Mouse (Mus musculus) neural tube, embryonic 14.5 days (tissue): ENCODE results near the gene Lctl. TPM values are rescaled to one million over a fixed set of nuclear protein-coding genes. Genes with fewer than 3 reads are reported as not detected.

Experiments
- ATAC-seq: fragments of 200-750 bp; cut with Nextera tagmentation; 2 replicates; pipeline ENCODE4 v1.8.0; 2017; ENCODE audit warnings: low read depth, mild to moderate bottlenecking, moderate TSS enrichment, moderate library complexity
- H3K27ac ChIP-seq: fragments of 300-500 bp; sonication (generic); 2 replicates; pipeline ENCODE4 v1.5.1; 2014; ENCODE audit warnings: low read depth, mild to moderate bottlenecking, control low read depth, low read length, moderate library complexity, mixed read lengths
- H3K27me3 ChIP-seq: fragments of 300-500 bp; sonication (generic); 2 replicates; pipeline ENCODE4 v1.6.1; 2014; ENCODE audit warnings: low read length; ENCODE audit not compliant: control insufficient read depth, insufficient read depth
- H3K36me3 ChIP-seq: fragments of 300-500 bp; sonication (generic); 2 replicates; pipeline ENCODE4 v1.6.1; 2014; ENCODE audit warnings: low read length, mixed read lengths; ENCODE audit not compliant: control insufficient read depth, insufficient read depth
- H3K4me1 ChIP-seq: fragments of 300-500 bp; sonication (generic); 2 replicates; pipeline ENCODE4 v1.6.1; 2014; ENCODE audit warnings: low read length; ENCODE audit not compliant: control insufficient read depth, insufficient read depth
- H3K4me2 ChIP-seq: fragments of 300-500 bp; sonication (generic); 2 replicates; pipeline ENCODE4 v1.6.1; 2014; ENCODE audit warnings: mild to moderate bottlenecking, low read depth, low read length, control low read depth
- H3K4me3 ChIP-seq: fragments of 300-500 bp; sonication (generic); 2 replicates; pipeline ENCODE4 v1.5.1; 2014; ENCODE audit warnings: low read depth, low read length, control low read depth, mixed read lengths
- H3K9ac ChIP-seq: fragments of 300-500 bp; sonication (generic); replicated peaks from 2 replicates; pipeline ENCODE4 v1.6.1; 2014; ENCODE audit warnings: low read depth, mild to moderate bottlenecking, control low read depth, low read length, mixed read lengths
- H3K9me3 ChIP-seq: fragments of 300-500 bp; sonication (generic); 2 replicates; pipeline ENCODE4 v1.6.1; 2016; ENCODE audit warnings: low read length; ENCODE audit not compliant: control insufficient read depth
- WGBS: fragments of 180-500 bp; shearing (Covaris S2); extraction: QIAGEN DNeasy Blood & Tissue Kit; methylation state at CpG from one replicate; pipeline ENCODE4 v1.1.7; 2014; 5-methylcytosine and 5-hydroxymethylcytosine counted together
- polyA plus RNA-seq: library from polyadenylated mRNA; unstranded; fragments of >200 nt; fragmentation: Nextera tagmentation; extraction: Ambion mirVana; gene quantifications from 2 replicates; pipeline ENCODE4 v1.2.1, GENCODE M21; 2014

Gene Lctl
- polyA plus RNA-seq, 1 experiment from 2014 or later: not detected

- Histone ChIP-seq H3K4me2 (peak overlapping the region; percentile 69), H3K9ac (no peak overlapping the region), H3K27ac (no peak overlapping the region), H3K4me3 (peak overlapping the region; percentile 29; the same call in 1 of the 2 replicates), H3K36me3 (no peaks in the 10 kb centered on the region), H3K4me1 (peaks cover 6% of the 10 kb centered on the region), H3K9me3 (no peaks in the 10 kb centered on the region), H3K27me3 (0 out of 2 replicates have a peak, but pooled peaks cover 8% of the 10 kb centered on the region)
- WGBS: 25% methylated on average over 7 of the region's 7 CpGs
- no peak for ATAC-seq
Observed at GRCm38 (mm10) chr9:64084231-64084630, 32.7 kb upstream of the Lctl start.

GRCm38 (mm10) chr9:64084661-64085399 lies 32.1 kb upstream of the Lctl start:
- Histone ChIP-seq H3K9ac (peak overlapping the region; percentile 50), H3K9me3 (no peaks in the 10 kb centered on the region), H3K27me3 (0 out of 2 replicates have a peak, but pooled peaks cover 8% of the 10 kb centered on the region), H3K4me1 (peaks cover 6% of the 10 kb centered on the region), H3K4me3 (peak overlapping the region; percentile 29), H3K27ac (no peak overlapping the region), H3K4me2 (peak overlapping the region; percentile 69), H3K36me3 (no peaks in the 10 kb centered on the region)
- ATAC-seq: no peak
- WGBS: 1% methylated on average over 44 of the region's 49 CpGs

DNA sequence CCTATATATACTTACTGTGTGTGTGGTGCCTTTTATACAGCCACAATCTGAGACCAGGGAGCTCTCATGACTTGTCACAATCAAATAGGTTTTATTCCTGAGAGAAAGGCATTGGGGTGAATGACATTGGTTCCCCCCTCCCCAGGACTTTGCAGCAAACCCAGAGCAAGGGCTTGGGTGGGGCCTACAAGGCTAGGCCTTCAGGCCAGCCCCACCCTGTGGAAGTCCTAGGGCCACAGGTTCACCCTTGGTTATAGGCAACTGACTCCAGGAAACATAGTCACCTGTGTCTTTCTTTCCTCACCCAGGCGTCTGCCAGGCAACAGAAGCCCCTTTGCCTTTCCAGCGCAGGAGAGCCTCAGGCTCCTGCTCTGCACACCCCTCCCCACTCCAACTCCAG lies 31.0 kb upstream of the Lctl start:
- Histone ChIP-seq H3K27me3 (0 out of 2 replicates have a peak, but pooled peaks cover 8% of the 10 kb centered on the region), H3K36me3 (no peaks in the 10 kb centered on the region), H3K9me3 (no peaks in the 10 kb centered on the region), H3K4me3 (no peak overlapping the region), H3K27ac (no peak overlapping the region), H3K4me1 (peaks cover 6% of the 10 kb centered on the region), H3K9ac (no peak overlapping the region), H3K4me2 (no peak overlapping the region)
- ATAC-seq: no peak
- WGBS: 69% methylated on average over 2 of the region's 2 CpGs

DNA sequence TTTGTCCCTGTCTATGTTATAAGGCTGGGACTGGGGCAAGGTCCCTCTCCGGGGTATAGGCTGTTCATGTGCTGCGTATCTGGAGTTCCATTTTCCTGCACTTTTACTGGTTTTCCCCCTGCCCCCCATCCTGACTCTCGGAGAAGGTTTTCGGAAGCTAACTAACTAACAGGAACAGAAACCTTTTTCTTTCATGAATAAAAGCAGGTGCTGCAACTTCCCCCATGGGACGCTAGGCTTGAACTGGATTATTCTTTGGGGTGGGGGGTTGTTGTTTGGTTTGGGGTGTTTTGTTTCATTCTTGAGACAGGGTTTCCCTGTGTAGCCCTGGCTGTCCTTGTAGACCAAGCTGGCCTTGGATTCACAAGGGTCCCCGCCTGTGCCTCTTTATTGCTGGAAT lies 30.4 kb upstream of the Lctl start:
- Histone ChIP-seq H3K4me2 (no peak overlapping the region), H3K27me3 (0 out of 2 replicates have a peak, but pooled peaks cover 8% of the 10 kb centered on the region), H3K36me3 (no peaks in the 10 kb centered on the region), H3K4me3 (no peak overlapping the region), H3K9me3 (no peaks in the 10 kb centered on the region), H3K9ac (no peak overlapping the region), H3K4me1 (peaks cover 6% of the 10 kb centered on the region), H3K27ac (no peak overlapping the region)
- no peak for ATAC-seq
- WGBS: 87% methylated on average over 6 of the region's 6 CpGs

DNA sequence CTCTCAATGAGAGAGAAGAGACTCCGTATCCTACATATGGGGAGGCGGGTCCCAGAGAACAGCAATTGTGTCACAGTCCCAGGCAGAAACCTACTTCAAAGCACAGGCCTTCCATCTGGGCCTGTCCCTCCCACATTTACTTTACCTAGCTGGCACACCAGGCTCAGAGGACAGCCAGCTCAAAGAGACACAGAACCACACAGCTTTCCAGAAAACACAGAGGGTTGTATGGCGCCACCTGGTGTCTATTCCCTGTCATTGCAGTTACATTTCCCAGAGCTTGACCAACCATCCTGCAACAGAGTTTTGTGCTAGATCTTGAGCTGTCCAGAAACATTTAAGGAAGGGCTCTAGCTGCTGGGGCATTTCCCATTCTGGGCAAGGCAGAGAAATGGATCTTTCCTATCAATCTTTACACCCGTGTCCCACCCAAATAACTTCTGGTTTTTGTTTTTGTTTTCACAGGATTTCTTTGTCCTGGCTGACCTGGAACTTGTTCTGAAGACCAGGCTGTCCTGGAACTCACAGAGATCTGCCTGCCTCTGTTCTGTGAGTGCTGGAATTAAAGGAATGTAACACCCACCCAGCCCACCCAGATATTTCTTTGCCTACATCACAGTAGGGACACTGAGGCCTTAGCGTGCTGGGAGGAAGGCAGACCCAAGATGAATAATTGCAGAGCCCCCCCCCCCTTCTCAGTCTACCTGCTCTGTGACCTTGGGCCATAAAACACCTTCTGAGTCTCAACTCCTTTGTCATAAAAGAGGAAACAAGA lies 29.3 kb upstream of the Lctl start:
- no peak overlapping the region for H3K4me3 ChIP-seq
- 0 out of 2 replicates have a peak, but pooled peaks cover 8% of the 10 kb centered on the region for H3K27me3 ChIP-seq
- 48% methylated on average over 5 of the region's 5 CpGs for WGBS
- H3K9me3 ChIP-seq: no peaks in the 10 kb centered on the region
- H3K36me3 ChIP-seq: no peaks in the 10 kb centered on the region
- no peak for ATAC-seq
- no peak overlapping the region for H3K4me2 ChIP-seq
- H3K27ac ChIP-seq: no peak overlapping the region
- H3K4me1 ChIP-seq: peaks cover 6% of the 10 kb centered on the region
- H3K9ac ChIP-seq: no peak overlapping the region

DNA sequence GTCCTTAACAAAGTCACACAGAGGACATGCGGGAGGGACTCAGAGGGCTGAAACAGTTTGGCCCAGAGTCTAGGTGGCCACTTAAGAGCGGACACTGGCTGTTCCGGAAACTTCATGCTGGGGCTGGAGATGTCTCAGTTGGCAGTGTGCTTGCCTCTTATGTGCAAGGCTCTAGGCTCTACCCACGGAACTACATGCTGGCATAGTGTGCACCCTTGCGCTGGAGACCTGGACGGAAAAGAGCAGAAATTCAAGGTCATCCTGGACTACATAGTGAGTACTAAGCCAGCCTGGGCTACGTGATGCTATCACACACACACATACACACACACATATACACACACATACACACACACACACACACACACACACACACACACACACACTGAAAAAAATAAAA lies 28.6 kb upstream of the Lctl start:
- H3K36me3 ChIP-seq: no peaks in the 10 kb centered on the region
- 93% methylated on average over 7 of the region's 7 CpGs for WGBS
- H3K9me3 ChIP-seq: no peaks in the 10 kb centered on the region
- H3K4me3 ChIP-seq: no peak overlapping the region
- peaks cover 6% of the 10 kb centered on the region for H3K4me1 ChIP-seq
- H3K9ac ChIP-seq: no peak overlapping the region
- 0 out of 2 replicates have a peak, but pooled peaks cover 8% of the 10 kb centered on the region for H3K27me3 ChIP-seq
- H3K4me2 ChIP-seq: no peak overlapping the region
- no peak overlapping the region for H3K27ac ChIP-seq
- no peak for ATAC-seq

DNA sequence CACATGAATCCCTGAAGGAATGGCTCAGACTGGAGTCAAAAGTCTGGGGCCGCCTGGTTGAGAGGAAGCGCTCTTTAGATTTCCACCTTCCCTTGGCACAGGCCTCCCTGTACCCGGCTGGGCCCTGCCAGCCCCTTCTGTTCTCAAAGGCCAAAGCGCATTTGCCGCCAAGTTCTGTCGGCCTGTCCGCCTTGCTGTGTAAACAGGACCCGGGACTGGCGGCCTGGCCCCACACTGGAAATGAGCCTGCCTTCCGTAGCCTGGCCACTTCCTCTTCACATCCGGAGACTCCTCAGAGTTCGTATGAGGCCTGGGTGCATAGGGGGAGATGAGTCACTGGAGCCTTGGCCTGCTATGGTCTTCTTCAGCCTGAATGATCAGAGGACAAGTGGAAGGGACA lies 27.9 kb upstream of the Lctl start:
- WGBS: 71% methylated on average over 12 of the region's 12 CpGs
- Histone ChIP-seq H3K4me2 (no peak overlapping the region), H3K36me3 (no peaks in the 10 kb centered on the region), H3K27me3 (0 out of 2 replicates have a peak, but pooled peaks cover 3% of the 10 kb centered on the region), H3K4me3 (no peak overlapping the region), H3K9me3 (no peaks in the 10 kb centered on the region), H3K9ac (no peak overlapping the region), H3K4me1 (peaks cover 6% of the 10 kb centered on the region), H3K27ac (no peak overlapping the region)
- no peak for ATAC-seq

GRCm38 (mm10) chr9:64094083-64094482 lies 22.9 kb upstream of the Lctl start:
- peak; percentile 31; the same call in 1 of the 2 replicates for ATAC-seq
- WGBS: 48% methylated on average over 11 of the region's 11 CpGs

DNA sequence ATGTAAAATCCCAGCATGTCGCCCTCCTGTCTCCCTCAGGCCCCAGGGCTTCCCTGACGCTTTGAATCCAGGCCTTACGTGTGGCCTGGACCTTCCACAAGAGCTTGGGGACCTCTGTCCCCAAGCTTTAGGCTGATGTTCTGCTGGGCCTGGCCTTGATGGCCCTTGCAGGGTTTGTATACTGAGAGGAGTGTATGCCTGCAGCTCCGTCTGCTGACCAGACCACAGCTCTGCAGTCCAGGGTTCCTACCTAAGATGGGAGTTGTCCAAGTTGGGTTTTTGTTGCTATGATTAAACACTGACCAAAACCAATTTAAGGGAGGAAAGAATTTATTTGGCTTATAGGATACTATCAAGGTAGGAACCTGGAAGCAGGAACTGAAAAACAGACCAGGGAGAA lies 18.7 kb upstream of the Lctl start:
- H3K9me3 ChIP-seq: no peaks in the 10 kb centered on the region
- ATAC-seq: no peak
- H3K4me3 ChIP-seq: no peak overlapping the region
- no peak overlapping the region for H3K4me2 ChIP-seq
- H3K36me3 ChIP-seq: no peaks in the 10 kb centered on the region
- H3K27me3 ChIP-seq: no peaks in the 10 kb centered on the region
- no peak overlapping the region for H3K9ac ChIP-seq
- H3K27ac ChIP-seq: no peak overlapping the region
- H3K4me1 ChIP-seq: peaks cover 7% of the 10 kb centered on the region
- 66% methylated on average over 4 of the region's 4 CpGs for WGBS

More at GRCm38 (mm10) chr9:64094083-64094482, 22.9 kb upstream of the Lctl start:
- Histone ChIP-seq H3K9ac (no peak overlapping the region), H3K4me3 (no peak overlapping the region), H3K9me3 (no peaks in the 10 kb centered on the region), H3K27me3 (no peaks in the 10 kb centered on the region), H3K4me2 (no peak overlapping the region), H3K36me3 (no peaks in the 10 kb centered on the region), H3K27ac (no peak overlapping the region), H3K4me1 (peaks cover 7% of the 10 kb centered on the region)
